Mouse (Mus musculus) liver, embryonic 14.5 days (tissue): ENCODE measurements around the gene Smim1.

Experiments
- CTCF ChIP-seq: IDR thresholded peaks from 2 replicates; pipeline ENCODE4 v1.5.1; 2016; ENCODE audit warnings: antibody characterized with exemption, low read depth, control low read depth
- EP300 ChIP-seq: IDR thresholded peaks from 2 replicates; pipeline ENCODE4 v1.6.1; 2016; ENCODE audit warnings: antibody characterized with exemption, low read depth

- no peak for TF ChIP-seq CTCF
- TF ChIP-seq EP300, result no peak
These were observed 14.4 kb downstream of the Smim1 start, which contains the start of gene Lrrc47 for GRCm38 (mm10) chr4:154011646-154012089.
